Mouse (Mus musculus) heart, adult 18-20 months (tissue): ENCODE measurements around the gene 1600015I10Rik. TPM values are rescaled to one million over a fixed set of nuclear protein-coding genes. Genes with fewer than 3 reads are reported as not detected.
"Not testable (repeated sequence)": the region's sequence is repeated elsewhere in the genome, so short reads cannot be mapped to it uniquely, and the experiment has no call there.

Experiments used
- DNase-seq, 2 experiments: peaks; one replicate each; pipeline ENCODE4 v3.0.0; 2021 to 2022; ENCODE audit warnings: mixed read lengths in 1 of 2
- long read RNA-seq, 2 experiments: library from polyadenylated mRNA; stranded (forward); transcript quantifications; one replicate each; pipeline ENCODE4 v2.0.0; 2021
- total RNA-seq, 2 experiments: library from RNA; stranded (reverse); gene quantifications; 2 replicates each; pipeline ENCODE4 v1.2.3; 2021

1600015I10Rik gene
- not detected for total RNA-seq
- long read RNA-seq, experiment 1, result 0 reads
- long read RNA-seq, experiment 2, result 0 reads

GRCm38 (mm10) chr6:48929595-48929994 lies at the start of gene 1600015I10Rik:
TSS of gene 1600015I10Rik (plus strand) at chr6:48929895.
- no peak for DNase-seq

DNA sequence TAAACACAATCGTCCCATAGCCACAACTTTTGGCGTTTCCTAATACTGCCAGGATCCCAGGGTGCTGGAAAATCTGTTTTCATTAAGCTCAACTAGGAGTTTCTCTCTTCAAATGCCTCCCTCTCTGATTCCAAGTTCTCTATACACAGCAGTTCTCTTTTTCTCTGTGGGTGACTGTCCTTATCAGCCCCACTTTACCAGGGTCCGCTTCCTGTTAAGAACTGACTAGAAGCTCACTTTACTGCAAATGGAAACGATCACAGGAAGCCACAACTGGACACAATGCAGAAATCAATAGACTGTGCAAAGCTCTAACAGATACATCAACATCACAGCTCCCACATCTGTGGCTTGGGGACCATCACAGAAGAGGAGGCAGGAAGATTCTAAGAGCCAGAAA lies 35.5 kb upstream of the 1600015I10Rik start:
- no peak for DNase-seq

- DNase-seq, result no peak
Measured at GRCm38 (mm10) chr6:48894938-48895818, 34.5 kb upstream of the 1600015I10Rik start.

DNA sequence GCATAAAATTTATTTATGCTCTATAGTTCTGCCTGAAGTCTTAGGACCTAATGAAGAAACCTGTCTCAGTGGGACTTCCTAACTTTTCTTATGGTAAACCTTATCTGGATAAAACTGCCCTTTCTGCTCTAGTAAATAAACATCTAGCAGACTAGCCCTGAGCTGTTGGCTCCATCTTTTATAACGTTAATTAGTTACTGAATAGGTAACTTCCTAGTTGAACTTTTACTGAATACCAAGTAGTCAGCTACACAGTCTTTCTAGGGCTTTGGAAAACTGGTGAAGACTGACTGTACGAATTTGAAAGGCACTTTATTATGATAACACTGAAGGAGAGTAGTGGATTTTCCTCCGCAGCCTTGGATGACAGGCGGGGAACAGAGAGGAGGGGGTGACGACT lies 33.8 kb upstream of the 1600015I10Rik start:
- DNase-seq, result no peak

DNA sequence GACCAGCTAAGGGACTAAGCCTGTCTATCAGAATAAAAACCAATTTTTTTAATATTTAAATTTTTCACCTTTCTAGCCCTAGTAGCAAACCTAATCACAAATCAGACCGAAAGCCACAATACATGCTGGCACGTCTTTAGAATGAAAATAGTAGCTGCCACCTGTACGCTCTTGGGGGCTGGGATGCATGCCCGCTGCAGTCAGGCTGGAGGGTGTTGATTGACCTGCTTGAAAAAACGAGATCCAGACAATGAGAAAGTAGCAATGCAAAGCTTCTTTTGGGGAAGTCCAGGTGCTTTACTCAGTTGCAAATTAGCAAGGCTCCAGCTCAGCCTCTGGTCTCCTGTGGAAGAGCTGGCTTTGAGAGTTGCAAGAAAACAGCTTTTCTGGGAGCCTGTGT lies 32.7 kb upstream of the 1600015I10Rik start:
- no peak for DNase-seq

DNA sequence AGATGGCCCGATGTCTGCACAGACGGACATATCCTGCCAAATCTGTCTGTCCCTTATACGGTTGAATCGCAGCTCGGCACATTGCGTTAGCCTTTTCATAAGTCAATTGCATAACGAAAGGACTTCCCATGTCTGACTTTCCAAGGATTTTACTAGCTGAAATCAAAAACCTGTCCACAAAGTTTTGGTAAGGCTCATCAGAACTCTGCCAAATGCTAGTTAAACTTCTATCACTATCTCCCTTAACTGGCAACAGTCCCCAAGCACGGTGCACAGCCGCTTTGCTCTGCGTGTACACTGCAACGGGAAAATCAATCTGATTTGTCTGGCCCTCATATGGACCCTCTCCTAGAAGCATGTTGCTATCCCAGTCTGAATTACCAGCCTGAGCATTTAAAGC lies 28.4 kb upstream of the 1600015I10Rik start:
- DNase-seq, result not testable (repeated sequence)

DNA sequence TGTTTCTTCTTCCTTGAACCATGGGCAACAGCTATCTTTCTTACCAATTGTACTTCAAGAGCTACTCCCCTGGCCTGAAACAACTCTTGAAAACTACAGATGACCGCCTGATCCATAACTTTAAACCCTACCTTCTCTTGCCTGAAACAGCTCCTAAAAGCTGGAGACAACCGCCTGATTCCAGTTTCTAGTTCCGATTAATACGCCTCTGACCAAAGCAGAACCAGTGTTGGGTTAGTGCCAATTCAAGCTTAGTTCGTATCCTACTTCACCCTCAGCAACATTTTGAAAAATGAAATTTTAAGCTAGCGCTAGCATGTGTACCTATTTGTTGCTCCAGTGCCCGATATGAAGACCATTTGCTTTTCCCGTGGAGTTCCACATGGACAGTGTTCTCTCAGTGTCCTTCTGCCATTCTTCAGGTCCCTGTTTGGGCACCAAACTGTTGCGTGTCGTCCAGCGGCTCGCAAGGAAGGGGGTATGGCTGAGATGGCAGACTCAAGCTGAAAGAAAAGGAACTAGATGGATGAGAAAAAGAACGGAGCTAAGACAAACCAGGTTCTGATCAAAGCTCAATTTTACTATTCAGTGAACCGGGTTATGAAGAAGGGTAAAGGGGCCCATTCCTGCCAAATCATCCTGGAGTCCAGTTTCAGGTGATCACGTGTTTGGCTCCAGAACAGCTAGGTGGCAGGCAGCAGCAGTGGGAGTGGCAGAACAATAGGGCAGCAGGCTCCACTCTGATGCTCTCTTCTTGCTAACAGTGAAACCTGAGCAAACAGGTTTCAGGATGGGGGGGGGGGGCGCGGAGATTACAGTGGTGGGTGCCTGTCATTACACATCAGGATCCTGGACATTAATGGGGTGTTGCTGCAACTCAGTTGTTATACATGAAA lies 26.9 kb upstream of the 1600015I10Rik start:
- no peak for DNase-seq

GRCm38 (mm10) chr6:48903437-48903836 lies 26.3 kb upstream of the 1600015I10Rik start:
- DNase-seq, result no peak

GRCm38 (mm10) chr6:48905606-48906005 lies 24.1 kb upstream of the 1600015I10Rik start:
- DNase-seq, result no peak

DNA sequence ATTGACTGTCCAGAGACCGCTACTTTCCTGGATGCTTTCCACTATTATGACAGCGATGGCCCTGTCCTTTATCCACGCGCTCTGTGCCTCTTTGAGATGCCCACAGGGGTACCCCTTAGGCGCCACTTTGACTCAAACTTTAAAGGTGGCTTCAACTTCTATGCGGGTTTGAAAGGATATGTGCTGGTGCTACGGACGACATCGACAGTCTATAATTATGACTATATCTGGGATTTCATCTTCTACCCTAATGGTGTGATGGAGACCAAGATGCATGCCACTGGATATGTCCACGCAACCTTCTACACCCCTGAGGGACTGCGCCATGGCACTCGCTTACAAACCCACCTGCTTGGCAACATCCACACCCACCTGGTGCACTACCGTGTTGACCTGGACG lies 23.3 kb upstream of the 1600015I10Rik start:
- no peak for DNase-seq

DNA sequence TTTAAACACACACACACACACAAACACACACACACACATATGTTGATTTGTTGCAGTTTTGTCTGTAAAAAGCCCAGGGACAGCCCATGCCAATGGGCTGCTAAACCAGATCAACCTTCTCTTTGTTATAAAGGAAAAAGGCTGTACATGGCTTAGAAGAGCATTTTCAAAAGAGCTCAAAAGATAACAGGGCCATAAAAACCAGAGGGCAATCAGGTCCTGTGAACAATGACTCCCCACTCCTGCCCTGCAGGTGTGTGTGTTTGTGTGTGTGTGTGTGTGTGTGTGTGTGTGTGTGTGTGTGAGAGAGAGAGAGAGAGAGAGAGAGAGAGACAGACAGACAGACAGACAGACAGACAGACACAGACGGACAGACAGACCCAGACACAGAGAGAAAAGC lies 20.5 kb upstream of the 1600015I10Rik start:
- no peak for DNase-seq

DNA sequence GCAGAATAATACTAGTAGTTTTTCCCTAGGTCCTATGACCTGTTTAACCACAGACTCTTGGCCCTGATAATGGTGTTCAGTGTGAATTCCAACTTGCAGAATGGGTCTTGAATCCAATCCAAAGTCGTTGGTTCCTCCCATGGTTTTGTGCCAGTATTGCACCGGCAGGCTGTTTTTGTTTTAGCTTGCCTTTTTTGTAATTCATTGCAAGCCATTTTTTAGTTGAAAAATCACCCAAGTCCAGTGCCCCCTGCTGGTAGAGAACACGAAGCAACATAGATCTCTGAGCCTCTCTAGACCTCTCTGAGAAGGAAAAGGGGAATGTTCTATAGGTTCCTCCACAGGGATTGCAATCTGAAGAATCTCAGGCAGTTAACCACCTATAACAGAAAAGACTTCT lies 17.7 kb upstream of the 1600015I10Rik start:
- DNase-seq, result peak in 1 of 2 experiments; percentile 11

- DNase-seq, result no peak
Measured at GRCm38 (mm10) chr6:48913587-48913986, 16.1 kb upstream of the 1600015I10Rik start.

GRCm38 (mm10) chr6:48949596-48949995 lies 19.9 kb downstream of the 1600015I10Rik start:
- DNase-seq, result no peak

GRCm38 (mm10) chr6:48950676-48951075 lies 21.0 kb downstream of the 1600015I10Rik start:
- DNase-seq, result no peak

DNA sequence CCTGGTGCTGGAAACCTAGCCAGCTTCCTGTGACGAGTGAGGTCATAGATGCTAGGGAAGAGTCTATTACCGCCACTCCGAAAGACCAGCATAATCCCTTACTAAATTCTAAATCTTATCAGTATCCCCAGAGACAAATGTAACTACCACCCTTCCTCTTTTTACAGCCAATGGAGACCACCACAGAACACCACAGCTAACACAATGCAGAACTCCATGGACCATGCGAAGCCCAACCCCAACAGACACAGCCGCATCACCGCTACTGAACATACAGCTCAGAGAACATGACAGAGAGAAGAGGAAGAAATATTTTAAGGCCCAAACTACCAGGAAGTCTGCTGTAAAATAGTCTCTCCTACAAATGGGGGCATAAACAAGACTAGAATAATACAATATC lies 21.9 kb downstream of the 1600015I10Rik start:
- DNase-seq, result no peak

DNA sequence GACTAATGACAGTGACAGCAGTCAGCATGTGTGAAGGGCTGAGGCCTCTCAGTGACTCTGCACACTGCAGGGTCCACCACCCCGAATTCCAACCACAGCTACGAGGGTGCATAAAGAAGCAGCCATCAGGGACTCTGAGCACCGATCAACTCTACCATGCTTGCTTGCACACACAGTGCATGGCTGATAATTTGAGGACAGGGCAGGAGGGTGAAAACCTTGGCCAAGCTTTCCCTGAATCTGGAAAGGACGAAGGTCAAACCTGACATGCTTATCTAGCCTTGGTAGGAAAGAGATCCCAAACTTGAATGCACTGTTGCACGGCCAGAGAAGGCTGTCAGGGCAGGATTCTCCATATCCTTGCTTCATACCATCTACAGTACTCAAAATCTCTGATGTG lies 23.5 kb downstream of the 1600015I10Rik start:
- DNase-seq, result no peak

GRCm38 (mm10) chr6:48954211-48954610 lies 24.5 kb downstream of the 1600015I10Rik start:
- DNase-seq, result no peak

- DNase-seq, result peak; percentile 17 to 67
Measured at GRCm38 (mm10) chr6:48954946-48955345, 25.3 kb downstream of the 1600015I10Rik start.

DNA sequence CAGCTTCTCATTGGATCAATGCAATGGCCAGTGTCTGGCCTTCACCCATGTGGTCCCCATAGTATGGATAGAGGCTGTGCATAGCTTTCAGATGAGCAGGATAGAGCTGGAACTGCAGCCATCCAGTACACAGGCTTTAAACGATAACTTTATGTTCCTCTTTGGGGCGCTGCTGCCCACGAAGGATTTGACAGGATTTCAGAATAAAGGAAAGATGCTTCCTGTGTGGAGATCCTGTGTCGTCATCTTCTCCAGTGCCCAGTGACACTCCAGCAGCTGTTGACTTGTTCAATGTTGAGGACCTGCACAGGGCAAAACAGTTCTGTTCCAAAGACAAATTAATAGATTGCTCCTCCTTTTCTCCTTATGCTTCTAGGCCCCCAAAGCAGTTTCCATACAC lies 27.1 kb downstream of the 1600015I10Rik start:
- no peak for DNase-seq

- no peak for DNase-seq
Measured at GRCm38 (mm10) chr6:48958053-48958452, 28.4 kb downstream of the 1600015I10Rik start.

GRCm38 (mm10) chr6:48959151-48959550 lies 29.5 kb downstream of the 1600015I10Rik start:
- not testable (repeated sequence) for DNase-seq

DNA sequence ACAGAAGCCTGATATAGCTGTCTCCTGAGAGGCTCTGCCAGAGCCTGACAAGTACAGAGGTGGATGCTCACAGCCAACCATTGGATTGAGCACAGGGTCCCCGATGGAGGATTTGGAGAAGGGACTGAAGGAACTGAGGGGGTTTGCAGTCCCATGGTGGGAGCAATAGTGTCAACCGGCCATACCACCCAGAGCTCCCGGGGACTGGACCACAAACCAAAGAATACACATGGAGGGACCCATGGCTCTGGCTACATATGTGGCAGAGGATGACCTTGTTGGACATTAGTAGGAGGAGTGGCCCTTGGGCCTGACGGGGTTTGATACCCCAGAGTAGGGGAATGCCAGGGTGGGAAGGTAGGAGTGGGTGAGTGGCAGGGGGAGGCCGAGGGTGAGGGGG lies 37.0 kb downstream of the 1600015I10Rik start:
- DNase-seq, result not testable (repeated sequence)
